Mouse (Mus musculus) liver, postnatal 0 days (tissue): ENCODE data around the gene Dpf2. TPM values are rescaled to one million over a fixed set of nuclear protein-coding genes. Genes with fewer than 3 reads are reported as not detected.

Experiments used
- ATAC-seq: fragments of 200-750 bp; cut with Nextera tagmentation; 2 replicates; pipeline ENCODE4 v1.8.0; 2017; ENCODE audit warnings: mild to moderate bottlenecking, moderate library complexity
- DNase-seq: peaks from one replicate; pipeline ENCODE4 v3.0.0-alpha.2; 2016
- H3K27ac ChIP-seq: fragments of 300-500 bp; sonication (generic); 2 replicates; pipeline ENCODE4 v1.5.1; 2014; ENCODE audit warnings: antibody characterized with exemption, moderate library complexity, mild to moderate bottlenecking, low read depth
- H3K27me3 ChIP-seq: fragments of 300-500 bp; sonication (generic); 2 replicates; pipeline ENCODE4 v1.6.1; 2014; ENCODE audit warnings: low read length, control low read depth, mixed read lengths; ENCODE audit not compliant: insufficient read depth
- H3K36me3 ChIP-seq: fragments of 300-500 bp; sonication (generic); replicated peaks from 2 replicates; pipeline ENCODE4 v1.6.1; 2014; ENCODE audit warnings: mild to moderate bottlenecking, control low read depth, low read length, moderate library complexity, mixed read lengths; ENCODE audit not compliant: insufficient read depth
- H3K4me1 ChIP-seq: fragments of 300-500 bp; sonication (generic); 2 replicates; pipeline ENCODE4 v1.6.1; 2014; ENCODE audit warnings: antibody characterized with exemption, mild to moderate bottlenecking, control low read depth; ENCODE audit not compliant: insufficient read depth
- H3K4me2 ChIP-seq: fragments of 300-500 bp; sonication (generic); 2 replicates; pipeline ENCODE4 v1.6.1; 2014; ENCODE audit warnings: low read depth, mild to moderate bottlenecking, low read length, moderate library complexity, mixed read lengths
- H3K4me3 ChIP-seq: fragments of 300-500 bp; sonication (generic); 2 replicates; pipeline ENCODE4 v1.5.1; 2014; ENCODE audit warnings: low read depth, low read length
- H3K9ac ChIP-seq: fragments of 300-500 bp; sonication (generic); replicated peaks from 2 replicates; pipeline ENCODE4 v1.6.1; 2014; ENCODE audit warnings: mild to moderate bottlenecking, moderate library complexity
- H3K9me3 ChIP-seq: fragments of 300-500 bp; sonication (generic); 2 replicates; pipeline ENCODE4 v1.6.1; 2016; ENCODE audit warnings: mild to moderate bottlenecking, control low read depth, low read length, mixed read lengths
- CTCF ChIP-seq: sonication (generic); IDR thresholded peaks from 2 replicates; pipeline ENCODE4 v1.5.1; 2016; ENCODE audit warnings: antibody characterized with exemption, low read depth
- EP300 ChIP-seq: IDR thresholded peaks from 2 replicates; pipeline ENCODE4 v1.6.1; 2016; ENCODE audit warnings: antibody characterized with exemption, low read depth, mild to moderate bottlenecking
- WGBS: fragments of 180-500 bp; shearing (Covaris S2); extraction: QIAGEN DNeasy Blood & Tissue Kit; methylation state at CpG from one replicate; pipeline ENCODE4 v1.1.7; 2014; ENCODE audit not compliant: insufficient replicate concordance; 5-methylcytosine and 5-hydroxymethylcytosine counted together
- polyA plus RNA-seq: library from polyadenylated mRNA; unstranded; fragments of >200 nt; fragmentation: Nextera tagmentation; extraction: Ambion mirVana; gene quantifications from 2 replicates; pipeline ENCODE4 v1.2.1, GENCODE M21; 2015

The Dpf2 gene
- polyA plus RNA-seq, 1 experiment from 2014 or later, result 32.6 TPM

DNA sequence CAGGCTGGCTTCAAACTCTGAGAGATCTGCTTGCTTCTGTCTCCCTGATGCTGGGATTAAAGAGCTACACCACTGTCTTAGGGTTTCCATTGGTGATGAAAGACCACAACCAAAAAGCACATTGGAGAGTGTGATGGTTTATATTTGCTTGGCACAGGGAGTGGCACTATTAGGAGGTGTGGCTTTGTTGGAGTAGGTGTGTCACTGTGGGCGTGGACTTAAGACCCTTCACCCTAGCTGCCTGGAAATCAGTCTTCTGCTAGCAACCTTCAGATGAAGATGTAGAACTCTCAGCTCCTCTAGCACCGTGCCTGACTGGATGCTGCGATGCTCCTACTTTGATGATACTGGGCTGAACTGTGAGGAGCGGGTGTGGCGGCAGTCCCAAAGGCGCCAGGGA lies 25.7 kb upstream of the Dpf2 start:
- Histone ChIP-seq H3K4me3 (no peak overlapping the region), H3K4me1 (peaks cover 21% of the 10 kb centered on the region), H3K27ac (no peak overlapping the region; the same call in 1 of the 2 replicates), H3K27me3 (no peaks in the 10 kb centered on the region), H3K4me2 (peak overlapping the region; percentile 42; the same call in 1 of the 2 replicates), H3K9ac (no peak overlapping the region), H3K9me3 (no peaks in the 10 kb centered on the region), H3K36me3 (peaks cover 29% of the 10 kb centered on the region)
- no peak for TF ChIP-seq EP300
- no peak for TF ChIP-seq CTCF
- peak; percentile 33; the same call in 1 of the 2 replicates for ATAC-seq
- 76% methylated on average over 6 of the region's 6 CpGs for WGBS
- no peak for DNase-seq

DNA sequence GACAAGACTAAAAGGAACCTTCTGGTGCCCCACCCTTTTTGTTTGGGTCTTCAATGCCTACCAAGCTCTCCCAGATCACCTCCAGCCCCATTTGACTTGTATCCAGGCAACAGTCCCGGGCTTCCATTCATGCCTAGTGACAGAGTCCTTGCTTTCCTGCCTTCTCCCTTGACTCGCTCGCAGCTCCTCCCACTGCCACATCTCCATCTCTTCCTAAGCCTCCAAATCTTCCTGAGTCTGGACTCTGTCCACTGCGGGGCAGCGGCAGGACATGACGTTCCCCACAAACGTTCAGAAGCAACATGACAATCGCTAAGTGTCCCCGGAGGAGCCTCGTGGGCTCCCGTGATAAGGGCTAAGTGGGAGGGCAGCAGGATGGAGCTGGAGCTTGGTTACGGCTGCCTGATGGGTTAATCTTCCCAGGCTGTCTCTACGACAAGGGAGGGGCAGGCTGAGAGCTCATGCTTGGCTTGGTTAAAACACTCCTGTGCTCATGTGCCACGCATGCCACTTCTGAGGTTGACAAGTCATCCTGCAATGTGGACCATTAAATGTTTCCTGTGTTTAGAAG lies 25.1 kb upstream of the Dpf2 start:
- peak overlapping the region; percentile 42 for H3K4me2 ChIP-seq
- TF ChIP-seq CTCF (no peak), EP300 (peak; percentile 51; the same call in 1 of the 2 replicates)
- DNase-seq, result peak; percentile 57
- no peak overlapping the region for H3K4me3 ChIP-seq
- H3K27me3 ChIP-seq, result no peaks in the 10 kb centered on the region
- H3K9ac ChIP-seq, result no peak overlapping the region
- H3K9me3 ChIP-seq, result no peaks in the 10 kb centered on the region
- peak overlapping the region; percentile 66; the same call in 1 of the 2 replicates for H3K27ac ChIP-seq
- peak; percentile 88 for ATAC-seq
- WGBS, result 24% methylated on average over 14 of the region's 14 CpGs
- peaks cover 21% of the 10 kb centered on the region for H3K4me1 ChIP-seq
- H3K36me3 ChIP-seq, result peaks cover 24% of the 10 kb centered on the region

DNA sequence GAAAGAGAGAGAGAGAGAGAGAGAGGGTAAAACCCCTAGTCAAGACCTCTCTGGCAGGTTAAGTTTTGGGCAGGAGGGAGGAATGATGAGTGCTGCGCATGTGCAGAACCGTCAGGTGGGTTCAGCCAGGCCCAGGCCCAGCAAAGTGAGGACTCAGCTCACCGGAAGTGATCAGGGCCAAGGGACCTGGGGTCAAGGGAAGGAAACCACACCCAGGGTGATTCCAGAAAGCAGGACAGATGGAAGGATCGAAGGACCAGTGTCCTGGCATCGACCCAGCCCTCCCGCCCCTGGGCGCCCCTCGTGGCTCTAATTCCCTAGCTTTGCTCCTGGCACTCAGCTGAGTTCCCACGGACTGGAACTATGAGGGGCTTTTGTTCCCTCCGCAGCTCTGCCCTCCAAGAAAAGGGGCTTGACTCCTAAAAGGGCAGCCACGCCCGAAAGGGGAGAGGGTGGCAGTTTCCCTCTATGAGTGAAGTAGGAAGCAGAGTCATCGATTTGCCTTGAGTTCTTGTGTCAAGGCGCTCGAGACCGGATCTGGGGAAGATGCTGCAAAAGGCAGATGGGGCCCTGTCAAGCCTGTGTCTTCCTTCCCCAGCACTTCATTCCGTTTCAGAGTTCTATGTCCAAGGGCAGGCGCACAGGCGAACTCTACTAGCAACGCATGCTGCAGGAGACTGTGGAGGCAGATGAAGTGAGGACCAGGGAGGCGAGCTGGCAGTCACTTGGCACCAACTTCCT lies 24.5 kb upstream of the Dpf2 start:
- no peak for ATAC-seq
- Histone ChIP-seq H3K9ac (no peak overlapping the region), H3K4me1 (peaks cover 21% of the 10 kb centered on the region), H3K36me3 (peaks cover 18% of the 10 kb centered on the region), H3K27me3 (no peaks in the 10 kb centered on the region), H3K4me3 (no peak overlapping the region), H3K9me3 (no peaks in the 10 kb centered on the region), H3K27ac (peak overlapping the region; percentile 66; the same call in 1 of the 2 replicates), H3K4me2 (peak overlapping the region; percentile 42)
- 71% methylated on average over 21 of the region's 21 CpGs for WGBS
- TF ChIP-seq CTCF (no peak), EP300 (no peak)
- DNase-seq, result no peak

DNA sequence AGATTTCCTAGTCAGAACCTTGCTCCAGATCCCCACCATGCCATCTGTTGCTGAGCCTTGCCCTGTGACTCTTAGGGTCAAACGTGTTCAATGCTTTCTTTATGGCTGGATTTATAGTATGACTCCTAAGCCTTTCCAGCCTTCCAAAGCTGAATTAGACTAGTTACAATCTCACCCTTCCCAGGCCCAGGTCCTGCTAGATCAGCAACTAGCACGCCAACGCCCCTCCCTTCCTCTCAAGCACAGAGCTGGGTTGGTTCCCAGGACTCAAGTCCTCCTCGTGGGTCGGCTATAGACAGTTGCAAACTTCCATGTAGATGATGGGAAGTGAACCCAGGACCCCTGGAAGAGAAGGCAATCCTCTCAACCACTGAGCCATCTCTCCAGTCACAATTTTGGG lies 22.9 kb upstream of the Dpf2 start:
- Histone ChIP-seq H3K36me3 (peaks cover 7% of the 10 kb centered on the region; the same call in 1 of the 2 replicates), H3K4me1 (peaks cover 25% of the 10 kb centered on the region), H3K9ac (no peak overlapping the region), H3K27me3 (no peaks in the 10 kb centered on the region), H3K4me2 (no peak overlapping the region), H3K9me3 (no peaks in the 10 kb centered on the region), H3K4me3 (no peak overlapping the region), H3K27ac (peak overlapping the region; percentile 32; the same call in 1 of the 2 replicates)
- no peak for ATAC-seq
- TF ChIP-seq EP300, result no peak
- TF ChIP-seq CTCF, result no peak
- DNase-seq, result no peak
- WGBS, result 54% methylated on average over 5 of the region's 5 CpGs

DNA sequence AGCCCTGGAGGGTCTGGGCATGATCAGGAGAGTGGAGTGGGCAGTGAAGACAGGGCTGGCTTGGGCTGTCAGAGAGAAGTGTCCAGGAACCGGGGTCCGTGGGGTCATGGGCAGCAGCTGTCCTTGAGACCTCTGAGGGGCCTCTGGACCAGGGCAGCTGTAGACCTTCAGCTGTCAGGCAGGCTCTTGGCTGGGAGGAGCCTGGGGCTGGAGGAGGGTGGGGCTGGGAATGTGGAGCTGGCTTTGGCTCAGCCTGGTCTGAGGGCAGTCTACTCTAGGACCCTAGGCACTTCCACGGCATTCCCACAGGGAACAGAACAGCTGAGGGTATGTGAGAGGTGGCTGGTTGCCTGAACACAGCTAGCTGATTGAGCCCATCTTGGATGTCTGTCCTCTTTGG lies 22.5 kb upstream of the Dpf2 start:
- ATAC-seq, result no peak

More for the DNA sequence above, 22.5 kb upstream of the Dpf2 start:
- no peak for DNase-seq
- no peak overlapping the region for H3K4me2 ChIP-seq
- no peak overlapping the region for H3K4me3 ChIP-seq
- H3K27ac ChIP-seq, result peak overlapping the region; percentile 32; the same call in 1 of the 2 replicates
- WGBS, result 57% methylated on average over 3 of the region's 3 CpGs
- TF ChIP-seq EP300 (no peak), CTCF (no peak)
- H3K9ac ChIP-seq, result no peak overlapping the region
- H3K4me1 ChIP-seq, result peaks cover 25% of the 10 kb centered on the region
- H3K27me3 ChIP-seq, result no peaks in the 10 kb centered on the region
- peaks cover 2% of the 10 kb centered on the region; the same call in 1 of the 2 replicates for H3K36me3 ChIP-seq
- no peaks in the 10 kb centered on the region for H3K9me3 ChIP-seq
